Mouse (Mus musculus) ES-Bruce4 (cell line): ENCODE results near the gene Ush2a. TPM values are rescaled to one million over a fixed set of nuclear protein-coding genes. Genes with fewer than 3 reads are reported as not detected.

Experiments
- H3K27ac ChIP-seq: 2 replicates; pipeline ENCODE4 v1.5.1; 2012; ENCODE audit warnings: low read length, inconsistent platforms; ENCODE audit not compliant: insufficient read depth
- H3K27me3 ChIP-seq: 2 replicates; pipeline ENCODE4 v1.6.1; 2012; ENCODE audit warnings: mild to moderate bottlenecking, low read length, inconsistent platforms; ENCODE audit not compliant: control insufficient read depth, poor library complexity, insufficient read depth, severe bottlenecking
- H3K36me3 ChIP-seq: 2 replicates; pipeline ENCODE4 v1.6.1; 2012; ENCODE audit warnings: inconsistent platforms, mild to moderate bottlenecking, low read length, moderate library complexity; ENCODE audit not compliant: control insufficient read depth, poor library complexity, insufficient read depth, severe bottlenecking
- H3K4me1 ChIP-seq: one replicate; pipeline ENCODE4 v1.8.1; 2011; ENCODE audit warnings: low read length; ENCODE audit not compliant: control insufficient read depth, insufficient read depth
- H3K4me3 ChIP-seq: 2 replicates; pipeline ENCODE4 v1.5.1; 2011; ENCODE audit warnings: low read depth, mild to moderate bottlenecking, low read length
- H3K9ac ChIP-seq: 2 replicates; pipeline ENCODE4 v1.6.1; 2012; ENCODE audit warnings: low read depth, mild to moderate bottlenecking, inconsistent platforms; ENCODE audit not compliant: poor library complexity, severe bottlenecking
- H3K9me3 ChIP-seq: replicated peaks from 2 replicates; pipeline ENCODE4 v1.6.1; 2012; ENCODE audit warnings: mild to moderate bottlenecking, low read length, inconsistent platforms; ENCODE audit not compliant: control insufficient read depth, poor library complexity, insufficient read depth, severe bottlenecking
- CTCF ChIP-seq: IDR thresholded peaks from one replicate; pipeline ENCODE4 v1.8.1; 2011; ENCODE audit warnings: low read depth, low read length
- EP300 ChIP-seq: IDR thresholded peaks from 2 replicates; pipeline ENCODE4 v1.6.1; 2011; ENCODE audit warnings: low read depth, low read length; ENCODE audit not compliant: insufficient read depth
- POLR2A ChIP-seq: IDR thresholded peaks from one replicate; pipeline ENCODE4 v1.8.1; 2011; ENCODE audit warnings: low read length; ENCODE audit not compliant: insufficient read depth
- polyA plus RNA-seq: library from polyadenylated mRNA; stranded (reverse); fragments of >200 nt; gene quantifications from 2 replicates; pipeline ENCODE4 v1.2.4, GENCODE M21; 2011; ENCODE audit warnings: low read depth; ENCODE audit not compliant: missing spikeins, insufficient read depth, insufficient read length

Ush2a gene
- polyA plus RNA-seq, 1 experiment, result not detected

DNA sequence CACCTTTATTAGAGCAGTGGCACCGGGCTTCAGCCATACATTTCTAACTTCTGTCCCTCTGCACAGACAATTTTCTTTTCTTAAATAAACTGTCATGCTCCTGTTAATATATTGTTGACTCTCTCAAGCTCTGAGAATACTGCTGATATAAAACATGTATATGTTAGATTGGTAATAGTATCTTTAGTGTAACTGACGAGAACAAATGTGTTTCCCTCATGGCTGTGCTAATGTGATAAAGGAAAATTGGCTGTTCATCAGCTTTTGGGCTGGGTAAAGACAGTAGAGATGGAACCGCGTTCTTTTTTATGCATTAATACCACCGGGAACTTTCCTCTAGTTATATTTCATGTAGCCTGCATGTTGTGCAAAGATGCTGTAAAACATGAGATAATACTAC, 54.8 kb downstream of the Ush2a start:
- TF ChIP-seq CTCF (no peak), EP300 (no peak), POLR2A (no peak)
- no peaks in the 10 kb centered on the region for H3K36me3 ChIP-seq
- no peak overlapping the region for H3K27ac ChIP-seq
- H3K27me3 ChIP-seq, result no peaks in the 10 kb centered on the region
- no peaks in the 10 kb centered on the region for H3K4me1 ChIP-seq
- no peak overlapping the region for H3K9ac ChIP-seq
- no peak overlapping the region for H3K4me3 ChIP-seq
- no peaks in the 10 kb centered on the region for H3K9me3 ChIP-seq

DNA sequence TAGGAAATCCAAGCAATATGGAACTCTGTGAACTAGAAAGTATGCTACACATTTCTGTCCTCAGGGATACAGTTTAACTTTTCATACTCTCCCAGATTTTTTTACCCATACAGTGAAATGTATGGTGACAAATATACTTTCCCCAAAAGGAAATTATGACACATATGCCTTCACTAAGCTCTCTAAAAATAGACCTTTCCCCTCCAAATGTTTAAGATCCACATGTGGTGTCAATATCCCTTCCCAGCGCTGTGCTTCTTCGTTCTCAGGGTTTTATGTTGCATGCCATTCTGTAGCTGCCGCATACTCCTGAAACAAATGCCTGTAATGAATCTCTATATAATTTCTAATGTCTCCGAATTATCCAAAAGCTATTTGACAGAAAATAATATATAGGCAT, 58.4 kb downstream of the Ush2a start:
- no peak overlapping the region for H3K9ac ChIP-seq
- H3K4me1 ChIP-seq, result no peaks in the 10 kb centered on the region
- no peak for TF ChIP-seq EP300
- H3K4me3 ChIP-seq, result no peak overlapping the region
- no peaks in the 10 kb centered on the region for H3K9me3 ChIP-seq
- no peaks in the 10 kb centered on the region for H3K27me3 ChIP-seq
- H3K36me3 ChIP-seq, result no peaks in the 10 kb centered on the region
- H3K27ac ChIP-seq, result no peak overlapping the region

DNA sequence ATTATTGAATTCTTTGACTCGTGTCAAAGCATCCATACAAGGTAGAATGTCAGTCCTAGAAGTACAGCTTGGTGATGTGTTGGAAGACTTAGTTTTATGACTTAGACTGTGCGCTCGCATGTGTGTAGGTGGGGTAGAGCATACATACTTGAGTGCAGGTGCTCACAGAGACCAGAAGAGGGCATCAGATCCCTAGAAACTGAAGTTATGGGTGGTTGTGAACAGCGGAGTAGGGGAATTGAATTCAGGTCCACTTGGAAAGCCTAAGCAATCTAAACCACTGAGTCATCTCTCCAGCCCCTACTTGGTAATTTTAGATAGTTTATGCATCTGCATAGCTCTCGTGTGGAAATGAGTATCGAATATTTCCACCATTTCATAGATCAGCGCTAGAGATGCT, 59.7 kb downstream of the Ush2a start:
- no peak overlapping the region for H3K9ac ChIP-seq
- H3K9me3 ChIP-seq, result no peaks in the 10 kb centered on the region
- H3K4me3 ChIP-seq, result no peak overlapping the region
- no peaks in the 10 kb centered on the region for H3K36me3 ChIP-seq
- no peaks in the 10 kb centered on the region for H3K27me3 ChIP-seq
- H3K4me1 ChIP-seq, result no peaks in the 10 kb centered on the region
- no peak overlapping the region for H3K27ac ChIP-seq
- TF ChIP-seq POLR2A, result no peak
- TF ChIP-seq CTCF, result no peak
- no peak for TF ChIP-seq EP300

DNA sequence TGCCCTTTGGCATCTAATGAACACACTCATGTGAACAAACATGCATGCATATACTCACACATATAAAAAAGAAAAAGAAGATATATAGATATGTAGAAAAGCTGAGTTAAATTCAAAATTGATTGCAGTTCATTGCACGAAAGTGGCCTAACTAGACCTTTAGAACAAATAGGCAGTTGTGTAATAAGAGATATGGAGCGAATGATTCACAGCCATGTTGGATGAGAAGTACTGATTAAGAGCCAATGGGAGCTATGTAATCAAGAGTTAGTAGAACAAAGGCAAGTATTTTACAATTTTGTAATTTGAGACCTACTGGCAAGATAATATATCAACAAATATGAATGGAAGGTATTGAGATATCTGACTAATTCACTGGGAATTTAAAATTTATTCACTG, 68.6 kb downstream of the Ush2a start:
- H3K9me3 ChIP-seq, result no peaks in the 10 kb centered on the region
- no peaks in the 10 kb centered on the region for H3K27me3 ChIP-seq
- no peak overlapping the region for H3K4me3 ChIP-seq
- TF ChIP-seq CTCF, result no peak
- no peak for TF ChIP-seq POLR2A
- no peak for TF ChIP-seq EP300
- H3K4me1 ChIP-seq, result no peaks in the 10 kb centered on the region
- no peak overlapping the region for H3K9ac ChIP-seq
- H3K36me3 ChIP-seq, result no peaks in the 10 kb centered on the region
- no peak overlapping the region for H3K27ac ChIP-seq

DNA sequence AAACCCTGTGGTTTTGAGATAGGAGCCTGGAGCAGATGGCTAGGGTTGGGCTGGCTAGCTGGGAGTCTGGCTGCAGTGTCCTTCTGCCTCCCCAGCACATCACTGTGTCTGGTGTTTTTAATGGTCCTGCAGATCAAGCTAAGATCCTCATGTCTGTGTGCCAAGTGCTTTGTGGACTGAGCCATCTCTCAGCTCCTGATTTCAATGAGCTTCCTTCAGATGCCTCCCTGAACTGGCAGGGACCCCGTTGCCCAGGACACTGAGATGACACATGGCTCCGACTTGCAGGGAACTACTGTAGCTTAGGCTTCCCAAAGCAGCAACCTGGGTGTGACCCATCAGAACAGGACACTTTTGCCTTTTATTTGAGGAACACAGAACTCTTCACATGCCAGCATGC, 72.1 kb downstream of the Ush2a start:
- Histone ChIP-seq H3K36me3 (no peaks in the 10 kb centered on the region), H3K27me3 (no peaks in the 10 kb centered on the region), H3K4me1 (no peaks in the 10 kb centered on the region), H3K9ac (no peak overlapping the region), H3K4me3 (no peak overlapping the region), H3K9me3 (no peaks in the 10 kb centered on the region), H3K27ac (no peak overlapping the region)
- TF ChIP-seq EP300 (no peak), POLR2A (no peak), CTCF (no peak)

DNA sequence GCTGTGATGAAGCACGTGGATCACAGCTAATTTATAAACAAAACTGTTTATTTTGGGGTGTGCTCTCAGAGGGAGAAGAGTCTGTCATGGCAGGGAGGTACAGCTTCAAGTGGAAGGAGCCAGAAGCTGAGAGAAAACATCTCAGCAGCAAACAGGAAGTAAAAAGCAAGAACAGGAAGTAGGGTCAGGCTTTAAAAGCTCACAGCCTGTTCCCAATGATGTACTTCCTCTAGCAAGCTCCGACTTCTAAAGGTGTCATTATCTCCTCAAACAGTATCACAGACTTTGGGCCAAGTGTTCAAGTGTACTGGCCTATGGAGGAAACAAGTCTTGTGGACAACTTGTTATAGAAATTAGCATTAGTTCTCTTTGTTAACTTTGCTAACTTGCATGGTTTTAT, 85.9 kb downstream of the Ush2a start:
- no peaks in the 10 kb centered on the region for H3K36me3 ChIP-seq
- no peaks in the 10 kb centered on the region for H3K4me1 ChIP-seq
- H3K4me3 ChIP-seq, result no peak overlapping the region
- no peak overlapping the region for H3K27ac ChIP-seq
- no peaks in the 10 kb centered on the region for H3K27me3 ChIP-seq
- H3K9me3 ChIP-seq, result no peaks in the 10 kb centered on the region
- H3K9ac ChIP-seq, result no peak overlapping the region
- TF ChIP-seq CTCF (no peak), EP300 (no peak), POLR2A (no peak)

DNA sequence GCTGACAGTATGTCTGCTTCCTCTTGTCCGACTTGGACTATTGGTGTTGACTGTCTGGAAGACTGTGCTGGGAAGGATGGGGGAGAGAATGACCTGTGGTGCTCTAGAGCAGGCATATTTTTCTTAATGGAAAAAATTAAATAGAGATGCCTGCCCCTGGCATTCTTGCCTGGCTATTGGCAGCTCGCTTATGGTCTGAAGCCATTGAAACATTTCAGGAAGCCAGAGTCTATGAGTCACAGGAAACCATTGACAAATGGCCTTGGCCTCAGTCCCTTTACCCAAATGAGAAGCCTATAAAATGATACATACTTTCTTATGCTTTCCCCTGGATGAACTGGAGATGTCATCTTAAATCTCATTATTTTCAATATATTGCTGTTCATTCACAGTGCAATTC, 92.9 kb downstream of the Ush2a start:
- no peaks in the 10 kb centered on the region for H3K36me3 ChIP-seq
- no peaks in the 10 kb centered on the region for H3K27me3 ChIP-seq
- no peak overlapping the region for H3K4me3 ChIP-seq
- no peak overlapping the region for H3K9ac ChIP-seq
- TF ChIP-seq EP300 (no peak), POLR2A (no peak), CTCF (no peak)
- H3K9me3 ChIP-seq, result no peaks in the 10 kb centered on the region
- no peaks in the 10 kb centered on the region for H3K4me1 ChIP-seq
- H3K27ac ChIP-seq, result no peak overlapping the region
